Mouse (Mus musculus) layer of hippocampus, adult 18-20 months (tissue): ENCODE data around the gene Galnt2. TPM values are rescaled to one million over a fixed set of nuclear protein-coding genes. Genes with fewer than 3 reads are reported as not detected.

Experiments used
- total RNA-seq, 2 experiments: library from RNA; stranded (reverse); gene quantifications; 2 replicates each; pipeline ENCODE4 v1.2.3; 2021

Gene Galnt2
- total RNA-seq, 2 experiments from 2014 or later = 41.5 to 48.8 TPM

Other genes with a start within 250 kb of the Galnt2 start
- 10 to 100 TPM; 15.3 to 17.3 TPM for gene Abcb10, start 248.3 kb upstream of the Galnt2 start, total RNA-seq
- gene Taf5l, start 210.0 kb upstream of the Galnt2 start, total RNA-seq = 10 to 100 TPM; 20.4 to 21.9 TPM
- 10 to 100 TPM; 12.0 to 12.3 TPM for gene Urb2, start 209.9 kb upstream of the Galnt2 start, total RNA-seq
- 100 to 1,000 TPM; 272 to 273 TPM for gene Pgbd5, start 208.3 kb downstream of the Galnt2 start, total RNA-seq